Mouse (Mus musculus) myocyte (in vitro differentiated cells): ENCODE results near the gene 5031439G07Rik. TPM values are rescaled to one million over a fixed set of nuclear protein-coding genes. Genes with fewer than 3 reads are reported as not detected.

Experiments used
- H3K27me3 ChIP-seq: one replicate; pipeline ENCODE4 v1.6.1; 2011; ENCODE audit not compliant: control insufficient read depth, insufficient read depth, insufficient read length
- H3K36me3 ChIP-seq: one replicate; pipeline ENCODE4 v1.6.1; 2011; ENCODE audit not compliant: control insufficient read depth, insufficient read depth
- H3K4me2 ChIP-seq: one replicate; pipeline ENCODE4 v1.6.1; 2011; ENCODE audit warnings: low read depth, control low read depth
- H3K4me3 ChIP-seq: one replicate; pipeline ENCODE4 v1.5.1; 2011; ENCODE audit warnings: mild to moderate bottlenecking, control low read depth, moderate library complexity
- H3K79me2 ChIP-seq: one replicate; pipeline ENCODE4 v1.6.1; 2011; ENCODE audit not compliant: control insufficient read depth, insufficient read depth
- H3ac ChIP-seq: one replicate; pipeline ENCODE4 v1.6.1; 2011; ENCODE audit not compliant: control insufficient read depth, insufficient read length
- CEBPB ChIP-seq: IDR thresholded peaks from 2 replicates; pipeline ENCODE4 v1.6.1; 2011; ENCODE audit warnings: mild to moderate bottlenecking, moderate library complexity; ENCODE audit not compliant: poor library complexity, insufficient read depth, severe bottlenecking
- E2F4 ChIP-seq: IDR thresholded peaks from one replicate; pipeline ENCODE4 v1.6.1; 2011; ENCODE audit warnings: mild to moderate bottlenecking, control low read depth, moderate library complexity; ENCODE audit not compliant: insufficient read depth
- MAX ChIP-seq: IDR thresholded peaks from one replicate; pipeline ENCODE4 v1.6.1; 2011; ENCODE audit warnings: low read depth, mild to moderate bottlenecking, control low read depth
- MYOD1 ChIP-seq, 3 experiments: IDR thresholded peaks; one replicate each; pipeline ENCODE4 v1.6.1; 2011; ENCODE audit warnings: control low read depth in 2 of 3, low read depth in 2 of 3, mild to moderate bottlenecking in 2 of 3, moderate library complexity in 1 of 3; ENCODE audit not compliant: insufficient read length in 2 of 3, control insufficient read depth in 1 of 3
- MYOG ChIP-seq, 3 experiments: IDR thresholded peaks; one replicate each; pipeline ENCODE4 v1.6.1; 2011; ENCODE audit warnings: control low read depth in 2 of 3, low read depth in 2 of 3, mild to moderate bottlenecking in 2 of 3; ENCODE audit not compliant: insufficient read length in 2 of 3, control insufficient read depth in 1 of 3, insufficient read depth in 1 of 3
- POLR2A ChIP-seq: IDR thresholded peaks from one replicate; pipeline ENCODE4 v1.6.1; 2011; ENCODE audit warnings: low read depth, mild to moderate bottlenecking, control low read depth, moderate library complexity; ENCODE audit not compliant: insufficient read length
- POLR2AphosphoS2 ChIP-seq: IDR thresholded peaks from one replicate; pipeline ENCODE4 v1.6.1; 2011; ENCODE audit warnings: low read depth, control low read depth; ENCODE audit not compliant: insufficient read length
- REST ChIP-seq: IDR thresholded peaks from one replicate; pipeline ENCODE4 v1.6.1; 2011; ENCODE audit warnings: mild to moderate bottlenecking, control low read depth, moderate library complexity; ENCODE audit not compliant: insufficient read depth, insufficient read length
- SRF ChIP-seq: IDR thresholded peaks from one replicate; pipeline ENCODE4 v1.6.1; 2011; ENCODE audit warnings: low read depth; ENCODE audit not compliant: control insufficient read depth, insufficient read length
- TCF12 ChIP-seq: IDR thresholded peaks from one replicate; pipeline ENCODE4 v1.6.1; 2011; ENCODE audit warnings: mild to moderate bottlenecking, control low read depth; ENCODE audit not compliant: poor library complexity, insufficient read depth, severe bottlenecking
- TCF3 ChIP-seq: IDR thresholded peaks from one replicate; pipeline ENCODE4 v1.6.1; 2011; ENCODE audit warnings: low read depth, control low read depth; ENCODE audit not compliant: insufficient read length
- USF1 ChIP-seq: IDR thresholded peaks from one replicate; pipeline ENCODE4 v1.6.1; 2011; ENCODE audit warnings: low read depth, mild to moderate bottlenecking, control low read depth, moderate library complexity
- polyA plus RNA-seq: library from polyadenylated mRNA; unstranded; fragments of >200 nt; fragmentation: generic; extraction: Trizol; gene quantifications from one replicate; pipeline ENCODE4 v1.2.1, GENCODE M21; 2012; ENCODE audit warnings: missing spikeins

The 5031439G07Rik gene
- polyA plus RNA-seq, 1 experiment, result 44.0 TPM

- H3K36me3 ChIP-seq, result no peaks in the 10 kb centered on the region
- H3K4me3 ChIP-seq, result no peak overlapping the region
- peak overlapping the region; percentile 13 for H3K4me2 ChIP-seq
- peaks cover 12% of the 10 kb centered on the region for H3K79me2 ChIP-seq
- no peak overlapping the region for H3ac ChIP-seq
- TF ChIP-seq E2F4 (no peak), REST (no peak), POLR2AphosphoS2 (no peak), USF1 (no peak), TCF3 (no peak), CEBPB (no peak), MYOD1 (IDR thresholded peaks at IDR 0.05; ENCODE audit: control insufficient read depth in 1 of 3, insufficient read length in 2 of 3, low read depth in 2 of 3) (no peak), SRF (no peak), MYOG (IDR thresholded peaks at IDR 0.05; ENCODE audit: control insufficient read depth in 1 of 3, insufficient read depth in 1 of 3, insufficient read length in 2 of 3, low read depth in 2 of 3) (no peak), MAX (no peak), TCF12 (no peak), POLR2A (no peak)
- no peaks in the 10 kb centered on the region for H3K27me3 ChIP-seq
Measured at GRCm38 (mm10) chr15:84972860-84973543, 15.3 kb downstream of the 5031439G07Rik start.

GRCm38 (mm10) chr15:84968534-84968933, 19.8 kb downstream of the 5031439G07Rik start:
- Histone ChIP-seq H3K79me2 (no peaks in the 10 kb centered on the region), H3K27me3 (no peaks in the 10 kb centered on the region), H3K36me3 (no peaks in the 10 kb centered on the region), H3K4me2 (no peak overlapping the region), H3K4me3 (no peak overlapping the region), H3ac (no peak overlapping the region)
- no peak for TF ChIP-seq TCF12
- no peak for TF ChIP-seq TCF3
- no peak for TF ChIP-seq E2F4
- TF ChIP-seq MYOG (IDR thresholded peaks at IDR 0.05; ENCODE audit: control insufficient read depth in 1 of 3, insufficient read depth in 1 of 3, insufficient read length in 2 of 3, low read depth in 2 of 3), result no peak
- no peak for TF ChIP-seq CEBPB
- TF ChIP-seq REST, result no peak
- no peak for TF ChIP-seq SRF
- no peak for TF ChIP-seq POLR2AphosphoS2
- no peak for TF ChIP-seq MAX
- TF ChIP-seq MYOD1 (IDR thresholded peaks at IDR 0.05; ENCODE audit: control insufficient read depth in 1 of 3, insufficient read length in 2 of 3, low read depth in 2 of 3), result no peak
- no peak for TF ChIP-seq POLR2A
- TF ChIP-seq USF1, result no peak

DNA sequence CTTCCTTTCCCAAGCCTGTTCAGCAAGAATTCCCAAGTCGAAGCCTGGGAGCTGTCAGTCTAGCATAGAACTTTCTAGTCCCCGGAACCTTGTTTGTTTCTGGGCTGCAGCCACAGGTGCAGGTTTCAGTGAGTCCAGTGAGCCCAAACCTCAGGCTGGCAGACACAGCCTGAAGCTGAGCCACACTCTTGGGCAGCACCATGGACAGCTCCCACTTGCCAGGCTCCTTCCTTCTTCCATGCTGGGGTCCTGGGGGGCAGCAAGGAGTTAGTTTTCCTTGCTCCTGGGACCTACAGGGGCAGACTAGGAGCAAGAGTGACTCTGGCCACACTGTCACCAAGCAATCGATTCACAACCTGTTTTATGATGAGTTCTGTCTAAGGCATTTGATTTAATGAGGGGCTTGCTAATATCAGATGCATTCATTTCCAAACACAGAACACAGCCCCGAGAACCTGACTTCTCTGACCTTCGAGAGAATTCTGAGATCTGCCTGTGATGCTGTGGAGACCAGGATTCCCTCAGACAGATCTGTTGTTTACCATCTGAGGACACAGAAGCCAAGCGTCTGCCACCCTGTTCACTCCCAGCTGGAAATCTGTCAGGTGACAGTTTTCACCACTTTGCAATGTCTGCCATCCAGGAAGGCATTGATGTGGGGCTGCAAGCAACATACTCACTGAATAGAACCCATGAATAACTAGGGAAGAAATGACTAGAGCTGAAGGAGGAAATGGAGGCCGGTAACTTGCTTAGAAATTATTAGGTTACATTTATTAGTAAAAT, 22.6 kb downstream of the 5031439G07Rik start:
- Histone ChIP-seq H3ac (no peak overlapping the region), H3K4me3 (no peak overlapping the region), H3K4me2 (no peak overlapping the region), H3K36me3 (no peaks in the 10 kb centered on the region), H3K79me2 (peaks cover 5% of the 10 kb centered on the region), H3K27me3 (no peaks in the 10 kb centered on the region)
- TF ChIP-seq TCF3, result no peak
- TF ChIP-seq E2F4, result no peak
- TF ChIP-seq SRF, result no peak
- no peak for TF ChIP-seq TCF12
- no peak for TF ChIP-seq CEBPB
- TF ChIP-seq REST, result peak; percentile 98
- peak in 1 of 3 experiments; percentile 3 for TF ChIP-seq MYOG (IDR thresholded peaks at IDR 0.05; ENCODE audit: control insufficient read depth in 1 of 3, insufficient read depth in 1 of 3, insufficient read length in 2 of 3, low read depth in 2 of 3)

DNA sequence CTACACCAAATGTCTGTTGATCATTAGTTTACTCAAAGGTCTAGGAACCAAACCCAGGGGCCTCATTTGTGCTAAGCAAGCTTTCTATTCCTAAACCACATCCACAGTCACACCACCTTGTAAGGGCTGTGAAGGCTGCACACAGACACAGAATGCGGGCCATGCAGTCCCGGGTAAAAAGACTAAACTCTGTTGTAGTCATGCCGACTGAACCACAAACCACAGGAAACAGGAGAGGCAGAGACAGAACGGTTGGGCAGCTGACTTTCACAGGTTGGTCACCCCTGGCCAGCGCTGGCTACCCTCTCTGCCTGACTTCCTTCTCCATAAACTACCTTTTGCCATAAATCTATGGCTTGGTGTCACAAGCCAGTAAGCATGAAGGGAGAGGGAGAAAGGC, 23.6 kb downstream of the 5031439G07Rik start:
- no peak overlapping the region for H3K4me2 ChIP-seq
- TF ChIP-seq USF1, result no peak
- TF ChIP-seq CEBPB, result no peak
- no peaks in the 10 kb centered on the region for H3K27me3 ChIP-seq
- H3K79me2 ChIP-seq, result peaks cover 5% of the 10 kb centered on the region
- H3K36me3 ChIP-seq, result no peaks in the 10 kb centered on the region
- H3K4me3 ChIP-seq, result no peak overlapping the region
- H3ac ChIP-seq, result no peak overlapping the region

DNA sequence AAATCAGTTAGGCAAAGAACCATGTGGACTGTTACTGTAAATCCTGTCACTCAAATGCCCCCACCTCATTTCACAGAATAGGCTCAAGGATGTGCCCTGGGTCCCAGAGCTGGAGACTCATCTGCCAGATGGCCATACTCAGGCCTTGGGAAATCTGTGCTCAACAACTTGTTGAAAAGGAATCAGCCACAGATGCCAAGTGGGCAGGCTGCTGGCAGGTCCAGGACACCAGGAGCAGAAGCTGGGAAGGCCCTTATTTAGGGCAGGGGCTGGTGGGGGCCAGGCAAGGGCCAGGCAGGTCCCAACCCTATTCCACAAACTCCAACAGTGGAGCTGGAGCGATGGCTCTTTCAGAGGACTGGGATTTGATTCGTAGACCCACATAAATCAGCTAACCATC, 25.8 kb downstream of the 5031439G07Rik start:
- peaks cover 5% of the 10 kb centered on the region for H3K79me2 ChIP-seq
- no peaks in the 10 kb centered on the region for H3K27me3 ChIP-seq
- no peak overlapping the region for H3K4me3 ChIP-seq
- no peaks in the 10 kb centered on the region for H3K36me3 ChIP-seq
- no peak for TF ChIP-seq POLR2AphosphoS2
- no peak for TF ChIP-seq TCF12
- TF ChIP-seq POLR2A, result no peak
- TF ChIP-seq TCF3, result no peak
- TF ChIP-seq CEBPB, result no peak
- no peak for TF ChIP-seq USF1
- no peak overlapping the region for H3K4me2 ChIP-seq
- H3ac ChIP-seq, result no peak overlapping the region
